Mouse (Mus musculus) liver, adult 2 months (tissue): Measurements from ENCODE around the gene Prelp. TPM values are rescaled to one million over a fixed set of nuclear protein-coding genes. Genes with fewer than 3 reads are reported as not detected.

Experiments used
- DNase-seq: peaks from one replicate; pipeline ENCODE4 v3.0.0-alpha.2; 2011; ENCODE audit warnings: low read depth, low spot score; ENCODE audit errors: extremely low read depth
- H3K27ac ChIP-seq: fragments of 200-500 bp; replicated peaks from 2 replicates; pipeline ENCODE4 v1.5.1; 2012; ENCODE audit warnings: low read depth, mild to moderate bottlenecking, control low read depth, inconsistent platforms, low read length; ENCODE audit not compliant: insufficient read depth
- H3K27me3 ChIP-seq: fragments of 200-500 bp; 2 replicates; pipeline ENCODE4 v1.6.1; 2012; ENCODE audit warnings: mild to moderate bottlenecking, moderate library complexity, low read length, inconsistent platforms; ENCODE audit not compliant: control insufficient read depth, insufficient read depth
- H3K36me3 ChIP-seq: fragments of 200-500 bp; 2 replicates; pipeline ENCODE4 v1.6.1; 2012; ENCODE audit warnings: low read length, inconsistent platforms; ENCODE audit not compliant: control insufficient read depth, insufficient read depth
- H3K4me1 ChIP-seq: fragments of 200-500 bp; 2 replicates; pipeline ENCODE4 v1.6.1; 2011; ENCODE audit warnings: low read length; ENCODE audit not compliant: control insufficient read depth, insufficient read depth
- H3K4me3 ChIP-seq: fragments of 200-500 bp; 2 replicates; pipeline ENCODE4 v1.5.1; 2011; ENCODE audit warnings: low read depth, mild to moderate bottlenecking, control low read depth, low read length, moderate library complexity; ENCODE audit not compliant: insufficient read depth
- H3K79me2 ChIP-seq: fragments of 200-500 bp; 2 replicates; pipeline ENCODE4 v1.6.1; 2012; ENCODE audit warnings: inconsistent platforms, mild to moderate bottlenecking, low read length, moderate library complexity; ENCODE audit not compliant: control insufficient read depth, insufficient read depth
- H3K9ac ChIP-seq: fragments of 200-500 bp; 2 replicates; pipeline ENCODE4 v1.6.1; 2012; ENCODE audit warnings: low read depth, mild to moderate bottlenecking, control low read depth, inconsistent platforms, low read length
- CTCF ChIP-seq: fragments of 200-500 bp; IDR thresholded peaks from 2 replicates; pipeline ENCODE4 v1.5.1; 2011; ENCODE audit warnings: low read depth, low read length, control low read depth
- POLR2A ChIP-seq: fragments of 200-500 bp; IDR thresholded peaks from 2 replicates; pipeline ENCODE4 v1.6.1; 2011; ENCODE audit warnings: low read length, control low read depth; ENCODE audit not compliant: insufficient read depth; ENCODE audit errors: extremely low read depth
- WGBS: fragments of 180-500 bp; shearing (Covaris S2); methylation state at CpG from one replicate; pipeline ENCODE4 v1.1.7; 2018; 5-methylcytosine and 5-hydroxymethylcytosine counted together
- polyA plus RNA-seq: library from polyadenylated mRNA; depleted of rRNA; stranded (reverse); fragments of >200 nt; gene quantifications from 2 replicates; pipeline ENCODE4 v1.2.3, GENCODE M21; 2012; rRNA removed
- total RNA-seq: library from RNA; depleted of rRNA; stranded (reverse); fragments of >200 nt; gene quantifications from 2 replicates; pipeline ENCODE4 v1.2.3, GENCODE M21; 2014; rRNA removed

The Prelp gene
- total and polyA plus RNA-seq, 2 experiments: 6.6 to 23.8 TPM

DNA sequence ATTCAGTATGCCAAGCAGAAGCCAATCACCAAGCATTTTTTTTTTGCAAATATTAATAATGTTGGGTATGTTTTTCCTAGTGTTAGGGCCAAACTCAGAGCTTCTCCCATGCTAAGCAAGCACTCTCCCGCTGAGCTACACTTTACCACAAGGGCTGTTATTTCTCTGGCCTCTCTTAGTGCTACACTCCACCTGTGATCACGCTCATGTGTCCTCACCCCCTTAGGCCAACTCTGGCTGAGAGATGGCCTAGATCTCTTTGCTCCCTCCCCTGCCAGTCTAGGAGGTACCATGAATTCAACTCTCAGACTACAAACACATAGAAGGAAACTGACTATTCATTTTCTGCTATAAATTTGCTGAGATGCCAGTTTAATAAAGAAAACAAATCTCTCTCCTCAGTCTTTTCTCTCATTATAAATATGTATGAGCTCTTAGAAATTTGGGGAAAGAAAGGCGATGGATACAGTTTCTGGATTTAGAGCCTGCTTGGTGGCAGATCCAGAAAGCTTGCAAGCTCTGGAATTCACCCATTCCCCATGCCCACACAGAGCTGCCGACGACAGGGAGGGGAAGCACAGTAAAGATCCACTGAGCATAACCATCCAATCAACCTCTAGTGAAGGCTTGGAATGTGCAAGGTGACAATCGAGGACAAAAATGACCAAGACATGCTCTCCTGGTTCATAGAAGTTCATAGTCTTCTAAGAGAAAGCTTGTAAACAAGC lies 48.0 kb downstream of the Prelp start:
- WGBS: 90% methylated on average over 6 of the region's 6 CpGs
- no peak for TF ChIP-seq POLR2A
- TF ChIP-seq CTCF: no peak
- H3K27ac ChIP-seq: no peak overlapping the region

GRCm38 (mm10) chr1:133871241-133871640 lies 50.0 kb downstream of the Prelp start:
- TF ChIP-seq POLR2A: no peak
- TF ChIP-seq CTCF: no peak
- Histone ChIP-seq H3K79me2 (no peaks in the 10 kb centered on the region), H3K4me1 (no peaks in the 10 kb centered on the region), H3K27ac (no peak overlapping the region), H3K27me3 (no peaks in the 10 kb centered on the region), H3K9ac (no peak overlapping the region), H3K4me3 (no peak overlapping the region), H3K36me3 (no peaks in the 10 kb centered on the region)
- DNase-seq: no peak
- WGBS: 42% methylated on average over 10 of the region's 10 CpGs

More for the DNA sequence above, 48.0 kb downstream of the Prelp start:
- Histone ChIP-seq H3K79me2 (no peaks in the 10 kb centered on the region), H3K9ac (no peak overlapping the region), H3K27me3 (no peaks in the 10 kb centered on the region), H3K36me3 (no peaks in the 10 kb centered on the region), H3K4me3 (no peak overlapping the region), H3K4me1 (no peaks in the 10 kb centered on the region)
- no peak for DNase-seq

DNA sequence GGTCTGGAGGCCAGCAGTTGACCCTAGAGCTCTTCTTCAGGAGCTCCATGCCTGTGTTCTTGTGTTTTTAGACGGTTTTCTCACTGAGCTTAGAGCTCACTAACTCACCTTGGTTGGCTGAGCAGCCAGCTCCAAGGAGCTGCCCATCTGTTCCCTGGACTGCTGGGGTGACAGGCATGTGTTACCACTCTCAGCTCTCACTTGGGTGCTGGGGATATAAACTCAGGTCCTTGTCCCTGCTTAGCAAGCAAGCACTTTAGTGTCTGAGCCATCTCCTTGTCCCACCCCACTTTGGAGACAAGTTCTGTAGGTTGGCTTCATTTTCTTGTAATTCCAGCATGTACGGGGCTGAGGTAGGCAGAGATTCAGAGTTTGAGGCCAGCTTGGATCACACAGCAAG lies 52.0 kb downstream of the Prelp start:
- H3K36me3 ChIP-seq: no peaks in the 10 kb centered on the region
- H3K79me2 ChIP-seq: no peaks in the 10 kb centered on the region
- H3K27me3 ChIP-seq: no peaks in the 10 kb centered on the region
- H3K4me1 ChIP-seq: no peaks in the 10 kb centered on the region
- no peak overlapping the region for H3K27ac ChIP-seq
- TF ChIP-seq POLR2A: no peak
- TF ChIP-seq CTCF: no peak
- 84% methylated on average over 2 of the region's 2 CpGs for WGBS
- H3K9ac ChIP-seq: no peak overlapping the region
- no peak overlapping the region for H3K4me3 ChIP-seq
- DNase-seq: no peak

DNA sequence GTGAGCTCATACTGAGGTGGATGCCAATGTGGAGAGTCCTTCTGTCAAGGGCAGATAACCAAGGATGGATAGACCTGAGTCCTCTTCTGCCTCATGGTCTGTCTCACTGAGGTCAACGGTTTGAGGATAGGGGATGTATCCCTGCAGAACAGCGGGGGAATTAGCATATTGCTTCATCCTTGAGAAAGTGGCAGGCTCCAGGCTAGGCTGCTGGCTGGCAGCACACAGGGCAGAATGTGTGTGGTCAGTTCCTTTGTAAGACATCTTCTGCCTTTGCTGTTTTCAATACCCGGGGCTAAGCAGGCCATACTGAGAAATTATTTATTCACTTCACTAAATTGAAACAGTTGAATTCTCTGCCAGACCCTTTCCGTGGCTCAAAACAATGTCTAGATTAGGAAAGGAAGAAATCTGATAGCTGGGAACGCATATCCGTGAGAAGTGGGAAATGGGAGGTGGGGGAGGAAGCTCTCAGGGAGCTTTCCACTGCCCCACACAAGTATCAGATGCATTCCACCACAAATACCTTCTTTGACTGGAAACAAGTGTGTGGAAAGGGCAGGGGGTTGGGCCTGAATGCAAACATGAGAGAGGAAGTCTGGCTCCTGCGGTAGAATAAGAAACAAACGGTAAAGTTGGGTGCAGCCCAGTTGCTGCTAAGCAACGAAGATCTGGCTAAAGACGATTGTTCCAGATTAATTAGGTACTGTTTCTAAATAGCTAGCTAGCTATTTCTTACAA lies 57.8 kb downstream of the Prelp start:
- peak overlapping the region; percentile 43 for H3K27ac ChIP-seq

DNA sequence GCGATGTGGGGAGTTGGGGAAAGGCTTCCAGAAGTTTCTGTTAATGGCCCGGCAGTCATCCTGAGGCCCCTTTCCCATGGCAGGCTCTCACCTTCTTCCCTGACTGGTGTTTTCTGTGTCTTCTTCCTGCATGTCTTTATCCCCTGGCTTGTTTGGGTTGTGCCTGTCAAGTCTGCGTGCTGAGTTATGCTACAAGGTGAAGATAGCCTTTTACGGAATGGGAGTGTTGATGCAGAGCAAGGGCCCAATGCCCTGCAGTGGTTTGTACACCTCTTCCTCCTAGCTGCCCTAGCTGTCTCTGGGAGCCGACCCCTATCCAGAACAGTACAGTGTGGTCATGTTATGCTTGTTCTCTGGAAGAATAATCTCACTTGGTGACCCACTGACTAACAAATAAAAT lies 60.2 kb downstream of the Prelp start:
- 89% methylated on average over 5 of the region's 5 CpGs for WGBS
- no peak for TF ChIP-seq POLR2A
- no peak for TF ChIP-seq CTCF
- Histone ChIP-seq H3K9ac (no peak overlapping the region), H3K36me3 (no peaks in the 10 kb centered on the region), H3K27me3 (no peaks in the 10 kb centered on the region), H3K4me1 (no peaks in the 10 kb centered on the region), H3K79me2 (no peaks in the 10 kb centered on the region), H3K4me3 (no peak overlapping the region), H3K27ac (no peak overlapping the region)
- DNase-seq: no peak

More for the DNA sequence above, 57.8 kb downstream of the Prelp start:
- WGBS: 49% methylated on average over 10 of the region's 10 CpGs
- TF ChIP-seq CTCF (no peak), POLR2A (no peak)
- Histone ChIP-seq H3K36me3 (no peaks in the 10 kb centered on the region), H3K4me3 (no peak overlapping the region), H3K27me3 (no peaks in the 10 kb centered on the region), H3K79me2 (no peaks in the 10 kb centered on the region), H3K9ac (no peak overlapping the region), H3K4me1 (no peaks in the 10 kb centered on the region)
- no peak for DNase-seq

Other genes starting within 250 kb of the Prelp start
- 0.28 and 0.34 TPM in 2 replicates for gene Lax1, start 231.3 kb downstream of the Prelp start, total RNA-seq
- 0.19 and 0.27 TPM in 2 replicates for gene Lax1, start 231.3 kb downstream of the Prelp start, polyA plus RNA-seq
- gene Atp2b4, start 120.4 kb downstream of the Prelp start, total RNA-seq: 2.4 and 4.2 TPM in 2 replicates
- 0.66 and 0.86 TPM in 2 replicates for gene Atp2b4, start 120.4 kb downstream of the Prelp start, polyA plus RNA-seq
- gene Optc, start 13.4 kb downstream of the Prelp start, total RNA-seq: not detected in 2 replicates
- not detected in 2 replicates for gene Optc, start 13.4 kb downstream of the Prelp start, polyA plus RNA-seq
- 0.46 and 0.54 TPM in 2 replicates for gene Fmod, start 115.8 kb upstream of the Prelp start, total RNA-seq
- 0.99 and 1.6 TPM in 2 replicates for gene Fmod, start 115.8 kb upstream of the Prelp start, polyA plus RNA-seq
- gene Btg2, start 157.7 kb upstream of the Prelp start, total RNA-seq: 7.0 and 10.1 TPM in 2 replicates
- gene Btg2, start 157.7 kb upstream of the Prelp start, polyA plus RNA-seq: 5.6 and 6.9 TPM in 2 replicates
- gene Chit1, start 189.8 kb upstream of the Prelp start, total RNA-seq: not detected in 2 replicates
- gene Chit1, start 189.8 kb upstream of the Prelp start, polyA plus RNA-seq: not detected in 2 replicates